Mouse (Mus musculus) C2C12 (cell line): ENCODE measurements at regions not wholly inside any gene's neighbourhood (a gene's known extent, or its start where the extent isn't known, plus 50 kb on each side); places are given as distances from the start of the nearest gene placed in this dataset.
A peak's percentile ranks its signal among the peaks of the same experiment; 100 is the strongest.

Experiments used
- H3K27me3 ChIP-seq: one replicate; pipeline ENCODE4 v1.6.1; 2011; ENCODE audit not compliant: control insufficient read depth, insufficient read depth, insufficient read length
- H3K36me3 ChIP-seq: one replicate; pipeline ENCODE4 v1.6.1; 2011; ENCODE audit not compliant: control insufficient read depth, insufficient read depth
- H3K4me3 ChIP-seq: one replicate; pipeline ENCODE4 v1.5.1; 2011; ENCODE audit warnings: mild to moderate bottlenecking, control low read depth; ENCODE audit not compliant: poor library complexity, insufficient read depth, severe bottlenecking
- H3K79me2 ChIP-seq: one replicate; pipeline ENCODE4 v1.6.1; 2011; ENCODE audit not compliant: control insufficient read depth, insufficient read depth
- H3K79me3 ChIP-seq: one replicate; pipeline ENCODE4 v1.6.1; 2011; ENCODE audit warnings: low read depth, control low read depth
- H3ac ChIP-seq: one replicate; pipeline ENCODE3; 2011; ENCODE audit warnings: low read depth; ENCODE audit not compliant: control insufficient read depth, insufficient read length
- CEBPB ChIP-seq: IDR thresholded peaks from one replicate; pipeline ENCODE4 v1.6.1; 2011; ENCODE audit warnings: low read depth, mild to moderate bottlenecking, control low read depth, moderate library complexity
- CTCF ChIP-seq: IDR thresholded peaks from one replicate; pipeline ENCODE4 v1.5.1; 2011; ENCODE audit not compliant: control insufficient read depth, insufficient read depth, insufficient read length
- FOSL1 ChIP-seq: IDR thresholded peaks from one replicate; pipeline ENCODE4 v1.8.0; 2011; ENCODE audit warnings: mild to moderate bottlenecking, low read length; ENCODE audit not compliant: poor library complexity, insufficient read depth, severe bottlenecking
- MAX ChIP-seq: IDR thresholded peaks from one replicate; pipeline ENCODE4 v1.6.1; 2011; ENCODE audit warnings: mild to moderate bottlenecking, control low read depth
- MYOD1 ChIP-seq: IDR thresholded peaks from one replicate; pipeline ENCODE4 v1.6.1; 2011; ENCODE audit warnings: low read depth; ENCODE audit not compliant: control insufficient read depth, insufficient read length
- MYOG ChIP-seq: IDR thresholded peaks from one replicate; pipeline ENCODE4 v1.6.1; 2011; ENCODE audit not compliant: control insufficient read depth, insufficient read length; ENCODE audit errors: extremely low read depth
- USF1 ChIP-seq: IDR thresholded peaks from one replicate; pipeline ENCODE4 v1.6.1; 2011; ENCODE audit warnings: low read depth, mild to moderate bottlenecking, control low read depth, moderate library complexity

GRCm38 (mm10) chr12:35863141-35863540, 62.3 kb upstream of the Agr3 start:
- Histone ChIP-seq H3K36me3 (no peaks in the 10 kb centered on the region), H3K79me2 (no peaks in the 10 kb centered on the region), H3K27me3 (no peaks in the 10 kb centered on the region), H3ac (no peak overlapping the region), H3K79me3 (no peaks in the 10 kb centered on the region), H3K4me3 (no peak overlapping the region)
- TF ChIP-seq CTCF (no peak), MYOG (no peak), USF1 (no peak), CEBPB (no peak), FOSL1 (no peak), MYOD1 (no peak), MAX (no peak)

- Histone ChIP-seq H3K4me3 (no peak overlapping the region), H3K79me3 (no peaks in the 10 kb centered on the region), H3K27me3 (no peaks in the 10 kb centered on the region), H3K79me2 (no peaks in the 10 kb centered on the region), H3ac (no peak overlapping the region), H3K36me3 (no peaks in the 10 kb centered on the region)
- TF ChIP-seq FOSL1 (no peak), MYOG (no peak), MYOD1 (no peak)
Observed at GRCm38 (mm10) chr12:35853159-35853558, 72.3 kb upstream of the Agr3 start.

- H3K79me2 ChIP-seq, result no peaks in the 10 kb centered on the region
- no peak overlapping the region for H3K4me3 ChIP-seq
- H3K27me3 ChIP-seq, result no peaks in the 10 kb centered on the region
- no peak for TF ChIP-seq FOSL1
- no peak for TF ChIP-seq MYOG
- TF ChIP-seq USF1, result no peak
- TF ChIP-seq CTCF, result no peak
- TF ChIP-seq MYOD1, result no peak
- TF ChIP-seq CEBPB, result no peak
- no peak for TF ChIP-seq MAX
- no peaks in the 10 kb centered on the region for H3K79me3 ChIP-seq
- no peak overlapping the region for H3ac ChIP-seq
- H3K36me3 ChIP-seq, result no peaks in the 10 kb centered on the region
Observed at GRCm38 (mm10) chr12:35846905-35847610, 78.4 kb upstream of the Agr3 start.

- Histone ChIP-seq H3K79me2 (no peaks in the 10 kb centered on the region), H3K27me3 (no peaks in the 10 kb centered on the region), H3K4me3 (no peak overlapping the region), H3ac (no peak overlapping the region), H3K79me3 (no peaks in the 10 kb centered on the region), H3K36me3 (no peaks in the 10 kb centered on the region)
- TF ChIP-seq MAX (no peak), MYOG (no peak), USF1 (no peak), CEBPB (no peak), MYOD1 (no peak), CTCF (no peak), FOSL1 (no peak)
Observed at GRCm38 (mm10) chr12:35836946-35837345, 88.5 kb upstream of the Agr3 start.

GRCm38 (mm10) chr12:35833285-35833684, 92.1 kb upstream of the Agr3 start:
- no peak overlapping the region for H3K4me3 ChIP-seq
- no peaks in the 10 kb centered on the region for H3K36me3 ChIP-seq
- no peaks in the 10 kb centered on the region for H3K27me3 ChIP-seq
- TF ChIP-seq MYOD1 (no peak), MAX (peak; percentile 50), FOSL1 (peak; percentile 74), CEBPB (peak; percentile 91), CTCF (no peak), MYOG (no peak), USF1 (no peak)
- H3K79me3 ChIP-seq, result no peaks in the 10 kb centered on the region
- no peaks in the 10 kb centered on the region for H3K79me2 ChIP-seq
- no peak overlapping the region for H3ac ChIP-seq
